In the genomic region with DNA sequence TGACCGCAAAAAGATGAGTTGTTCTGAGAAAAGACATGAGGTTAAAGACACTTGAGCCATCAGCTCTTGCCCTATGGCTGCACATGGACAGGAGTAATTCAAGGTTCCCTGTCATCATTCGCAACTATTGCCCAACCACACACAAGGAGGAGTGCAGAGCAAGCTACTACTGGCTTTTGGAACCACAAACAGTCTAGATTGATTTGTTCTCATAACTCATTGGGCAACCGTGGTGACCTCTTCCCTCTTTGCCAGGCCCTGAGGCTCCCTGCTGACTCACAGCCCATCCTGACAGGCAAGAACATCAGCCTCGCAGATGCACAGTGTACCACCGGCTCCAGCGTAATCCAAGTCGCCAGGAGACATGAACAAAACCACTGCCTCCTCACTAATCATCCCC, we compare ENCODE assay signal across 19 mouse cellular contexts. TPM values are rescaled to one million over a fixed set of nuclear protein-coding genes. Genes with fewer than 3 reads are reported as not detected.
DNase-seq lines count a peak whose midpoint lies in the region; ATAC-seq and TF ChIP-seq lines count a peak whose summit lies in the region.
"Had no signal": no experiment of that assay in that cellular context is flagged by ENCODE, and none has a peak within 500 bp of the region (broad histone marks: within the 10 kb centered on the region; RNA-seq: fewer than 3 reads in every experiment).

No protein-coding gene starts in this region.

- no peak for TF ChIP-seq POLR2A in myocyte (IDR thresholded peaks at IDR 0.05; ENCODE audit: insufficient read length, low read depth)

- H3K4me3 ChIP-seq in liver, embryonic 11.5 days (ENCODE audit: low read depth, low read length), result no peak overlapping the region
- H3K4me3 ChIP-seq in liver, embryonic 13.5 days (replicated peaks), result no peak overlapping the region
- H3K4me3 ChIP-seq in myocyte, result no peak overlapping the region
- H3K4me3 ChIP-seq in left cerebral cortex, adult 2 months, result no peak overlapping the region
- H3K4me3 ChIP-seq: embryonic facial prominence, embryonic 12.5 days; stomach, embryonic 15.5 days had no signal

- peak; percentile 14 for DNase-seq in liver
- DNase-seq in liver, embryonic 11.5 days (ENCODE audit: low spot score), result no peak
- peak; percentile 71 for DNase-seq in adrenal gland, postnatal 10 days
- DNase-seq in liver, embryonic 13.5 days, result no peak
- DNase-seq in left cerebral cortex, adult 2 months (ENCODE audit: extremely low spot score in 1 of 2, low spot score in 2 of 2), result no peak
- no peak for DNase-seq in left cerebral cortex, postnatal 10 days (ENCODE audit: extremely low spot score in 1 of 2, low spot score in 2 of 2)
- no peak for DNase-seq in layer of hippocampus, adult 11-12 months (ENCODE audit: low spot score)
- DNase-seq: cerebellum, adult 18-20 months; gastrocnemius, postnatal 14 days; kidney, postnatal 10 days; layer of hippocampus, postnatal 36 days; lung, embryonic 14.5 days; midbrain, embryonic 14.5 days had no signal

- TF ChIP-seq CTCF in left cerebral cortex, adult 2 months (IDR thresholded peaks at IDR 0.05), result no peak

- no peak overlapping the region for H3ac ChIP-seq in myocyte (ENCODE audit: control insufficient read depth, insufficient read length)

- no peaks in the 10 kb centered on the region; the same call in 1 of the 2 replicates for H3K4me1 ChIP-seq in liver, embryonic 11.5 days (replicated peaks; ENCODE audit: control insufficient read depth, insufficient read depth, low read length)
- peaks cover 30% of the 10 kb centered on the region; the same call in 1 of the 2 replicates for H3K4me1 ChIP-seq in liver, embryonic 13.5 days (replicated peaks)

- 71% methylated on average over 7 of the region's 7 CpGs for WGBS in liver, embryonic 11.5 days
- 50% methylated on average over 7 of the region's 7 CpGs for WGBS in liver, embryonic 13.5 days (ENCODE audit: insufficient replicate concordance)

- no peaks in the 10 kb centered on the region for H3K36me3 ChIP-seq in liver, embryonic 11.5 days (ENCODE audit: control insufficient read depth, insufficient read depth, low read length)
- H3K36me3 ChIP-seq in liver, embryonic 13.5 days, result no peaks in the 10 kb centered on the region
- no peaks in the 10 kb centered on the region for H3K36me3 ChIP-seq in myocyte (ENCODE audit: control insufficient read depth, insufficient read depth)
- H3K36me3 ChIP-seq: embryonic facial prominence, embryonic 12.5 days; stomach, embryonic 15.5 days had no signal

- H3K9me3 ChIP-seq in liver, embryonic 11.5 days (ENCODE audit: control insufficient read depth, low read length), result no peaks in the 10 kb centered on the region
- no peaks in the 10 kb centered on the region for H3K9me3 ChIP-seq in liver, embryonic 13.5 days (replicated peaks)
- H3K9me3 ChIP-seq: embryonic facial prominence, embryonic 12.5 days; stomach, embryonic 15.5 days had no signal

- no peaks in the 10 kb centered on the region for H3K27me3 ChIP-seq in liver, embryonic 11.5 days (replicated peaks; ENCODE audit: control insufficient read depth, insufficient read depth, low read length)
- no peaks in the 10 kb centered on the region for H3K27me3 ChIP-seq in liver, embryonic 13.5 days
- H3K27me3 ChIP-seq in myocyte (ENCODE audit: control insufficient read depth, insufficient read depth, insufficient read length), result no peaks in the 10 kb centered on the region
- H3K27me3 ChIP-seq: embryonic facial prominence, embryonic 12.5 days; stomach, embryonic 15.5 days had no signal

- H3K4me2 ChIP-seq in liver, embryonic 11.5 days, result no peak overlapping the region
- H3K4me2 ChIP-seq in liver, embryonic 13.5 days, result no peak overlapping the region
- no peak overlapping the region for H3K4me2 ChIP-seq in myocyte (ENCODE audit: low read depth)
- H3K4me2 ChIP-seq: embryonic facial prominence, embryonic 12.5 days; lung, embryonic 14.5 days; stomach, embryonic 15.5 days had no signal

- H3K9ac ChIP-seq in liver, embryonic 11.5 days (ENCODE audit: low read depth, low read length), result no peak overlapping the region
- H3K9ac ChIP-seq in liver, embryonic 13.5 days, result no peak overlapping the region
- H3K9ac ChIP-seq: embryonic facial prominence, embryonic 12.5 days; lung, embryonic 14.5 days; stomach, embryonic 15.5 days had no signal

- ATAC-seq in liver, embryonic 11.5 days (replicated peaks; ENCODE audit: low FRiP score), result no peak; the same call in 1 of the 2 replicates
- ATAC-seq in liver, embryonic 13.5 days (ENCODE audit: low read depth), result peak; percentile 54; the same call in 1 of the 2 replicates
- ATAC-seq: forebrain, embryonic 14.5 days had no signal

- H3K79me2 ChIP-seq in myocyte (ENCODE audit: control insufficient read depth, insufficient read depth), result no peaks in the 10 kb centered on the region

- H3K27ac ChIP-seq in liver, embryonic 11.5 days (ENCODE audit: low read depth, low read length), result no peak overlapping the region
- no peak overlapping the region for H3K27ac ChIP-seq in liver, embryonic 13.5 days
- H3K27ac ChIP-seq in left cerebral cortex, adult 2 months, result no peak overlapping the region
- H3K27ac ChIP-seq: embryonic facial prominence, embryonic 12.5 days; stomach, embryonic 15.5 days had no signal

- intact Hi-C loops in left cerebral cortex, adult 2 months (cut with DNase I), result no loop called here
- intact Hi-C loops in left cerebral cortex, postnatal 10 days (cut with DNase I), result no loop called here

TF ChIP-seq in myocyte, 11 proteins besides CTCF, POLR2A, EP300 and RAD21:
- no peak for TF ChIP-seq REST (IDR thresholded peaks at IDR 0.05; ENCODE audit: insufficient read depth, insufficient read length)
- TF ChIP-seq CEBPB (IDR thresholded peaks at IDR 0.05; ENCODE audit: insufficient read depth, poor library complexity, severe bottlenecking), result peak; percentile 94
- TF ChIP-seq MYOD1 (IDR thresholded peaks at IDR 0.05; ENCODE audit: control insufficient read depth in 1 of 3, insufficient read length in 2 of 3, low read depth in 2 of 3), result peak in 2 of 3 experiments; percentile 26 to 35

RNA-seq across cellular contexts. Expression of gene Gpam, which starts 12.3 kb away (rescaled TPM):
- polyA plus RNA-seq in liver, embryonic 11.5 days (2014; fragmentation: Nextera tagmentation; extraction: Ambion mirVana), result 36.3 and 42.2 TPM in 2 replicates
- 100 to 1,000 TPM; 174 to 215 TPM for total RNA-seq in adrenal gland, postnatal 10 days (2021)
- polyA plus RNA-seq in liver, embryonic 13.5 days (2015; fragmentation: Nextera tagmentation; extraction: Ambion mirVana), result 16.6 and 21.5 TPM in 2 replicates
- polyA plus RNA-seq in myocyte (2012; fragmentation: generic; extraction: Trizol), result 18.1 TPM
- 10 to 100 TPM; 35.9 to 36.6 TPM for total RNA-seq in left cerebral cortex, adult 2 months (2021)
- total RNA-seq in left cerebral cortex, postnatal 10 days (2021), result 10 to 100 TPM; 59.1 to 60.1 TPM

RNA-seq across cellular contexts. Expression of gene Tectb, which starts 41.2 kb away (rescaled TPM):
- not detected in 2 replicates for polyA plus RNA-seq in liver, embryonic 11.5 days (2014; fragmentation: Nextera tagmentation; extraction: Ambion mirVana)
- total RNA-seq in adrenal gland, postnatal 10 days (2021), result under 1 TPM; 0.45 to 0.55 TPM
- polyA plus RNA-seq in liver, embryonic 13.5 days (2015; fragmentation: Nextera tagmentation; extraction: Ambion mirVana), result not detected in 2 replicates
- polyA plus RNA-seq in myocyte (2012; fragmentation: generic; extraction: Trizol), result not detected
- not detected for total RNA-seq in left cerebral cortex, adult 2 months (2021)
- total RNA-seq in left cerebral cortex, postnatal 10 days (2021), result under 1 TPM in 1 of 2 experiments, not detected in 1; 0.32 TPM
- total RNA-seq: layer of hippocampus, postnatal 36 days had no signal
- polyA plus RNA-seq: heart, embryonic 16.5 days; lung, embryonic 14.5 days; neural tube, embryonic 14.5 days; stomach, embryonic 15.5 days had no signal

Comparison
In these comparisons a context has a peak if more than half of its experiments do, and no peak if none do; other contexts are left out.
1. DNase-seq: peak in liver (single experiment) and adrenal gland, postnatal 10 days (single experiment); none in liver, embryonic 11.5 days (single experiment), liver, embryonic 13.5 days (single experiment), left cerebral cortex, adult 2 months (0 of 2), left cerebral cortex, postnatal 10 days (0 of 2) and layer of hippocampus, adult 11-12 months (single experiment).